Mouse (Mus musculus) lung, postnatal 14 days (tissue): ENCODE measurements at regions not wholly inside any gene's neighbourhood (a gene's known extent, or its start where the extent isn't known, plus 50 kb on each side); places are given as distances from the start of the nearest gene placed in this dataset.
A peak's percentile ranks its signal among the peaks of the same experiment; 100 is the strongest.

Experiments used
- DNase-seq: peaks from one replicate; pipeline ENCODE4 v3.0.0; 2021

GRCm38 (mm10) chr1:193919243-193919642 is 549.1 kb upstream of the Camk1g start:
- no peak for DNase-seq

- no peak for DNase-seq
Observed at GRCm38 (mm10) chr1:193905711-193906110, 535.6 kb upstream of the Camk1g start.

GRCm38 (mm10) chr1:193894072-193894471 is 524.0 kb upstream of the Camk1g start:
- no peak for DNase-seq

GRCm38 (mm10) chr1:193876540-193876939 is 506.4 kb upstream of the Camk1g start:
- DNase-seq: no peak

- DNase-seq: peak; percentile 15
Observed at GRCm38 (mm10) chr1:193876121-193876520, 506.0 kb upstream of the Camk1g start.

GRCm38 (mm10) chr1:193875287-193875686 is 505.2 kb upstream of the Camk1g start:
- no peak for DNase-seq

- peak; percentile 5 for DNase-seq
Observed at GRCm38 (mm10) chr1:193870731-193871130, 500.6 kb upstream of the Camk1g start.

GRCm38 (mm10) chr1:193868639-193869320 is 498.7 kb upstream of the Camk1g start:
- no peak for DNase-seq

GRCm38 (mm10) chr1:193860767-193861299 is 490.7 kb upstream of the Camk1g start:
- no peak for DNase-seq

GRCm38 (mm10) chr1:193860354-193860753 is 490.3 kb upstream of the Camk1g start:
- no peak for DNase-seq

GRCm38 (mm10) chr1:193859257-193860125 is 489.4 kb upstream of the Camk1g start:
- no peak for DNase-seq

- no peak for DNase-seq
Observed at GRCm38 (mm10) chr1:193847922-193848321, 477.8 kb upstream of the Camk1g start.

GRCm38 (mm10) chr1:193844868-193845267 is 474.8 kb upstream of the Camk1g start:
- DNase-seq: no peak

GRCm38 (mm10) chr1:193844461-193844860 is 474.4 kb upstream of the Camk1g start:
- no peak for DNase-seq

GRCm38 (mm10) chr1:193800998-193801397 is 430.9 kb upstream of the Camk1g start:
- DNase-seq: no peak

GRCm38 (mm10) chr1:193790579-193790978 is 420.5 kb upstream of the Camk1g start:
- DNase-seq: no peak

- no peak for DNase-seq
Observed at GRCm38 (mm10) chr1:193788496-193788895, 418.4 kb upstream of the Camk1g start.

- no peak for DNase-seq
Observed at GRCm38 (mm10) chr1:193787417-193787816, 417.3 kb upstream of the Camk1g start.

GRCm38 (mm10) chr1:193784966-193785365 is 414.9 kb upstream of the Camk1g start:
- DNase-seq: no peak

GRCm38 (mm10) chr1:193784526-193784925 is 414.4 kb upstream of the Camk1g start:
- DNase-seq: no peak

- DNase-seq: no peak
Observed at GRCm38 (mm10) chr1:193778181-193778580, 408.1 kb upstream of the Camk1g start.

GRCm38 (mm10) chr1:193769546-193769945 is 399.4 kb upstream of the Camk1g start:
- no peak for DNase-seq

GRCm38 (mm10) chr1:193764103-193764502 is 394.0 kb upstream of the Camk1g start:
- DNase-seq: no peak

GRCm38 (mm10) chr1:193751819-193752251 is 381.7 kb upstream of the Camk1g start:
- no peak for DNase-seq
